Mouse (Mus musculus) gastrocnemius, postnatal 4 days (tissue): ENCODE measurements around the gene Hnrnpk. TPM values are rescaled to one million over a fixed set of nuclear protein-coding genes. Genes with fewer than 3 reads are reported as not detected.

Source experiments
- microRNA-seq: library from miRNA; unstranded; fragments of <30 nt; microRNA quantifications from one replicate; pipeline ENCODE4 v1.2.0, GENCODE M21; 2021
- total RNA-seq, 2 experiments: library from RNA; stranded (reverse); gene quantifications; 2 replicates each; pipeline ENCODE4 v1.2.3; 2021

The Hnrnpk gene
- total RNA-seq, 2 experiments from 2014 or later: 661 to 709 TPM

Small RNA genes within 50 kb of the gene (microRNA-seq; reads per million reads assigned to microRNA genes)
- gene Mir7-1: 21.2 reads per million, percentile 35 among the genes with 10 or more reads in this experiment

Other genes with a start within 250 kb of the Hnrnpk start
- gene Idnk, start 245.7 kb downstream of the Hnrnpk start, total RNA-seq: 10 to 100 TPM; 10.8 to 13.9 TPM
- gene Ubqln1, start 187.7 kb downstream of the Hnrnpk start, total RNA-seq: 10 to 100 TPM; 66.4 to 70.1 TPM
- 10 to 100 TPM; 35.1 to 40.8 TPM for gene Gkap1, start 127.6 kb downstream of the Hnrnpk start, total RNA-seq
- gene Kif27, start 44.2 kb downstream of the Hnrnpk start, total RNA-seq: 1 to 10 TPM in 1 of 2 experiments, under 1 TPM in 1; 0.81 to 1.0 TPM
- 10 to 100 TPM; 15.1 to 16.9 TPM for gene 2210016F16Rik, start 18.1 kb downstream of the Hnrnpk start, total RNA-seq
- 10 to 100 TPM; 12.6 to 13.1 TPM for gene Rmi1, start 1.1 kb downstream of the Hnrnpk start, total RNA-seq
- gene Slc28a3, start 207.5 kb upstream of the Hnrnpk start, total RNA-seq: not detected